Mouse (Mus musculus): Measurements from ENCODE around the gene Sumo3.

DNA sequence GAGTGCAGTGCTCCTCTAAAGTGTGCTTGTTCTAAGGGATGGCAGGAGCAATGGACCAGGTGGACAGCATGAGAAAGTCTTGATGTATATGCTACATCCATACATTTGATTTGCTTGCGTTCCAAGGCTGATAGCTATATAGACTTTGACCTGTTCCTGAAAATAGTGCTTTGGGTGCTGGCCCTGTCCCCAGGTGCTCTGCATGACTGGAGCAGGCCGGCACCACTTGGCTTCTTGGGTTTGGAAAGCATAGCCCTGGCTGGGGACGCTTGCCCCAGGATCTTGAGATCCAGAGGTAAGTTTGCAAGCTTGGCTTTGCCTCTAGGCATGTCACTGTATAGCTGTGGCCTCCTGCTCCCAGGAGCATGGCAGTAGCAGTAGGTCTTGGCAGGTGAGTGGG, 19.3 kb upstream of the Sumo3 start:
- no peak for TF ChIP-seq GATA1 (IDR thresholded peaks at IDR 0.05; ENCODE audit: low read length)
- no peak for TF ChIP-seq TAL1 (IDR thresholded peaks at IDR 0.05; ENCODE audit: low read length)

Data from erythroblast, embryonic 14.5 days (primary cell).